In the genomic region with DNA sequence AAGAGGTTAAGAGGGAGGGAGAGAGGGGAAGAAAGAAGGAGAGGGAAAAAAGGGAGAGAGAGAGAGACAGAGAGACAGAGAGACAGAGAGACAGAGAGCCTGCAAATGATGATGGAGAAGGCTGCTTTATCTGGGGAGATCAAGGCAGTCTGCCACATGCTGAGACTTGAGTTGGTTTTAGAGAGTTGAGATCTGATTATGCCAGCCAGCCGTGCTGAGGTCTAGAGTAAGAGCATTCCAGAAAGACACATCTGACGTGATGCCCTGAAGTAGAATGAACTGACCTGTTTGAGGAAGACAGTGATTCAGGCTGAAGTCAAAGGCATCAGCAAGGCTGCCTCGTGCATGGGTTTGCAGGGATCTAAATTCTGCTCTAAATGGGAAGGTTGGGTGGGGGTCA, we compare ENCODE assay signal across 12 mouse cellular contexts.
"Had no signal": no experiment of that assay in that cellular context is flagged by ENCODE, and none has a peak within 500 bp of the region (broad histone marks: within the 10 kb centered on the region; RNA-seq: fewer than 3 reads in every experiment).

No protein-coding gene starts in this region.

- DNase-seq: retina, postnatal 1 day; right cerebral cortex, adult 18-20 months; right cerebral cortex, postnatal 14 days; right cerebral cortex, postnatal 25 days; right cerebral cortex, postnatal 4 days; spleen, adult 18-20 months; thymus, adult 18-20 months; thymus, adult 2 months; thymus, postnatal 14 days; thymus, postnatal 25 days; thymus, postnatal 36 days; thymus, postnatal 4 days had no signal
